Mouse (Mus musculus) forebrain, embryonic 13.5 days (tissue): ENCODE results near the gene Adgrv1. TPM values are rescaled to one million over a fixed set of nuclear protein-coding genes. Genes with fewer than 3 reads are reported as not detected.

Experiments used
- ATAC-seq: fragments of 200-750 bp; cut with Nextera tagmentation; 2 replicates; pipeline ENCODE4 v1.8.0; 2017
- H3K27ac ChIP-seq: fragments of 300-500 bp; sonication (generic); 2 replicates; pipeline ENCODE4 v1.5.1; 2015; ENCODE audit warnings: inconsistent platforms, mild to moderate bottlenecking, moderate library complexity
- H3K27me3 ChIP-seq: fragments of 300-500 bp; sonication (generic); 2 replicates; pipeline ENCODE4 v1.6.1; 2015; ENCODE audit warnings: mild to moderate bottlenecking, inconsistent platforms
- H3K36me3 ChIP-seq: fragments of 300-500 bp; sonication (generic); 2 replicates; pipeline ENCODE4 v1.6.1; 2015; ENCODE audit warnings: mild to moderate bottlenecking, inconsistent platforms; ENCODE audit not compliant: poor library complexity, severe bottlenecking
- H3K4me1 ChIP-seq: fragments of 300-500 bp; sonication (generic); 2 replicates; pipeline ENCODE4 v1.6.1; 2015; ENCODE audit warnings: inconsistent platforms
- H3K4me2 ChIP-seq: fragments of 300-500 bp; sonication (generic); 2 replicates; pipeline ENCODE4 v1.6.1; 2015; ENCODE audit warnings: inconsistent platforms, mild to moderate bottlenecking, moderate library complexity
- H3K4me3 ChIP-seq: fragments of 300-500 bp; sonication (generic); 2 replicates; pipeline ENCODE4 v1.5.1; 2015; ENCODE audit warnings: mild to moderate bottlenecking, inconsistent platforms
- H3K9ac ChIP-seq: fragments of 300-500 bp; sonication (generic); 2 replicates; pipeline ENCODE4 v1.6.1; 2015; ENCODE audit warnings: mild to moderate bottlenecking, inconsistent platforms
- H3K9me3 ChIP-seq: fragments of 300-500 bp; sonication (generic); replicated peaks from 2 replicates; pipeline ENCODE4 v1.6.1; 2016; ENCODE audit warnings: inconsistent platforms
- WGBS: fragments of 180-500 bp; shearing (Covaris S2); methylation state at CpG from one replicate; pipeline ENCODE4 v1.1.7; 2015; 5-methylcytosine and 5-hydroxymethylcytosine counted together
- polyA plus RNA-seq: library from polyadenylated mRNA; unstranded; fragments of >200 nt; fragmentation: Nextera tagmentation; extraction: Ambion mirVana; gene quantifications from 2 replicates; pipeline ENCODE4 v1.2.1, GENCODE M21; 2015

Adgrv1 gene
- polyA plus RNA-seq, 1 experiment from 2014 or later = 31.3 TPM

DNA sequence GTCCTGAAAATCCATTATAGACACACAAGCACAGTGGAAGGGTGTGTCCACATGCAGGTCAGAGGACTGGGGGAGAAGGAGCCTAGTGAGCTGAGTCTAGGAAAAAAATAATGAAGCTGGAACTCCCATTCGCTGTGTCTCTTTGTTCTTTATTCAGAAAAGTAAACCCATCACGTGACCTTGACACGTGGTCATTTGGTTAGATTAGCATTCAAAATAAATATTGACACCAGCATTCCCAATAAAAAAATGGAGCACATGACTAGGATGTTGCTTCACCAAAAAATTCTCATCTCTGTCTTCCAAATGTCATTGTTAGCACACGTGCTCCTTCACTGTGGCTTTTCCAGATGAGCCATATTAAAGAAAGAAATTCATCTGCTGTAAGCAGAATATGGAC lies 316.4 kb downstream of the Adgrv1 start:
- no peak overlapping the region for H3K27ac ChIP-seq
- no peak overlapping the region for H3K4me2 ChIP-seq
- H3K36me3 ChIP-seq = no peaks in the 10 kb centered on the region
- no peak overlapping the region for H3K4me3 ChIP-seq
- no peaks in the 10 kb centered on the region for H3K4me1 ChIP-seq
- ATAC-seq = no peak
- 80% methylated on average over 4 of the region's 4 CpGs for WGBS
- no peaks in the 10 kb centered on the region for H3K9me3 ChIP-seq
- no peaks in the 10 kb centered on the region for H3K27me3 ChIP-seq
- H3K9ac ChIP-seq = no peak overlapping the region

DNA sequence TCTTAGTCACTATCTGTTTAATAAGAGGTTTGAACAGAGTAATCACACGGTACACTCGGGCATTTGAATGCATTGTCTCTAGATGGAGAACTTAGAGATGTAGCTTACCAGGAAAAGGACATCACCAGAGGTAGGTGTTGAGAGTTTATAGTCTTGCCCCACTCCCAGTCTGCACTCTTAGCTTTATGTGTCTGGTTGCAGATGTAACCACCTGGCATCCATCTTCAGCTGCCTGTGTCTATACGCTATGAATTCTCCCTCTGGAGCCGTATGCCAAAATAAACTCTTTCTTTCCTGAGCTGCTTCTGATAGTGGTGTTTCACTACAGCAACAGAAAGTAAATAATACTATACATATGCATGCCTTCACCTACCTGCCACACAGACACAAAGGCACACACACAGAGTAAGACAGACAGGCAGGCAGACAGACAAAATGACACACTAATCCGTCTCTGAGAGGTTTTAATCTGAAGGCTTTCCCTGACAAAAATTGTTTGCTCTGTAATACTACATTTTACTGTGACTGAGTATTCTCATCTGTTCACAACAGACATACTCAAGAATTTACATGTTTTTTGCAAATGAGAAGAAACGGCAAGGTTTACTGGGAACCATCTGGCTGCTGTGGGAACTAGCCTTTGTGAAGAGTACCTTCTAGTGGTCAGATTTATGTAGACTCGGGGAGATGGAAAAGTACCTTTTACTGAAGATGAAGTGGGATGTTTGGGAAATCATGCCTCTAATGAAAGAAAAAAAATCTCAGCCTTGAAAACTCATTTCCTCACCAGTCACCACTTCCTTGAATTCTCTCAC lies 318.4 kb downstream of the Adgrv1 start:
- Histone ChIP-seq H3K36me3 (no peaks in the 10 kb centered on the region), H3K4me1 (no peaks in the 10 kb centered on the region), H3K9ac (no peak overlapping the region), H3K4me2 (no peak overlapping the region), H3K27ac (no peak overlapping the region), H3K27me3 (no peaks in the 10 kb centered on the region), H3K4me3 (no peak overlapping the region), H3K9me3 (no peaks in the 10 kb centered on the region)
- WGBS = 72% methylated on average over 7 of the region's 7 CpGs
- peak; percentile 73; the same call in 1 of the 2 replicates for ATAC-seq

DNA sequence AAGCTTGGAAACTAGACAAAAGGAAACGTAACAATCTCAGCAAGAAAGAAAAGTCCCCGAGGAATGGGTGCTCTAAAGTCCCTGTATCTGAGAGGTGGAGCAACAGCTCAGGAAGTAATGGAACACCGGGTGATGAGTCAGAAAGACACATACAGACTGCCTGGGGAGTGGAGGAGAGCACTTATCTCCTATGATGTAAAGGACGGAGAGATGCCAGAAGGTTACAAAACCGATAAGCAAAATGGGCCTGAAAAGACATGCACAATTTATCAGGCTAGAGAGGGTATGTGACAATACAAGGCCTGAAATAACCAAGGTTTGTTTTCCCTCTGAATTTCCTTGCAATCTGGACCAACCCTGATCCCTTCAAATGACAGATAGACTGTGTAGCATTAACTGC lies 320.8 kb downstream of the Adgrv1 start:
- 77% methylated on average over 5 of the region's 5 CpGs for WGBS

DNA sequence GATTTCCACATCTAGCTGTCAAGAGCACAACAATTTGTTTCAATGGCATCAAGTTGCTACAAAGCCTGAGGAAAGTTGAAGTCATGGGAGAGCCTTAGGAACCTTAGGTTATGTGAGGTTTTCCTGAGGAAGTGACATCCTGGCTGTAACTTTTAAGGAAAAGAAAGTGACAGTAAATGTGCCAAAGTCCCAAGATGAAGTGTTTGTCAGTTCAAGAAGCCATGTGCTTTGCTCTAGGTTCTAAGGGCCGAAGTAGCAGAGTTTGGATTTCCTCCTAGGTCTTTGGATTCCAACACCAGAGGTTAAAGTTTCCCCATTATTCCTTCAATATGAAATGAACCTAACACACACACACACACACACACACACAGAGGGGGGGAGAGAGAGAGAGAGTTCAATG lies 332.1 kb downstream of the Adgrv1 start:
- no peaks in the 10 kb centered on the region for H3K27me3 ChIP-seq
- H3K4me3 ChIP-seq = no peak overlapping the region
- no peak for ATAC-seq
- WGBS = 81% methylated on average over 1 of the region's 1 CpGs
- H3K4me2 ChIP-seq = no peak overlapping the region
- no peak overlapping the region for H3K9ac ChIP-seq
- H3K9me3 ChIP-seq = no peaks in the 10 kb centered on the region
- H3K27ac ChIP-seq = no peak overlapping the region
- H3K36me3 ChIP-seq = no peaks in the 10 kb centered on the region
- no peaks in the 10 kb centered on the region for H3K4me1 ChIP-seq

More for the DNA sequence above, 320.8 kb downstream of the Adgrv1 start:
- no peak for ATAC-seq
- Histone ChIP-seq H3K4me1 (no peaks in the 10 kb centered on the region), H3K9me3 (no peaks in the 10 kb centered on the region), H3K4me3 (no peak overlapping the region), H3K4me2 (no peak overlapping the region), H3K36me3 (no peaks in the 10 kb centered on the region), H3K9ac (no peak overlapping the region), H3K27me3 (no peaks in the 10 kb centered on the region), H3K27ac (no peak overlapping the region)

DNA sequence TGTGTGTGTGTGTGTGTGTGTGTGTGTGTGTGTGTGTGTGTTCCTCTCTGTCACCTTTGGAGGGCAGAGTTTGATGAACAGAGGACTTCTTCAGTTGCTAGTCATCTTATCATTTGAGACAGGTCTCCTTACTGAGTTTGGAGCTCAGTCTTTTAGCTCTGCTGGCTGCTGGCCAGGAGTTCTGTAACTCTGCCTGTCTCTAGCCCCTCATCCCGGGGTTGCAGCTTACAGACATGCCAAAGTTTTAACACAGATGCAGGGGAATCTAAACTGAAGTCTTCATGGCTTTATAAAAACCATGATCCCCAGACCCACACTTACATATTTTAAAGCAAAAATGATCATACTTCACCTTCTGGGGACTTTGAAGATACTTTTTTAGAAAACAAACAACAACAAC lies 338.8 kb downstream of the Adgrv1 start:
- Histone ChIP-seq H3K4me3 (no peak overlapping the region), H3K9ac (no peak overlapping the region), H3K4me2 (no peak overlapping the region), H3K27ac (no peak overlapping the region), H3K4me1 (no peaks in the 10 kb centered on the region), H3K27me3 (no peaks in the 10 kb centered on the region), H3K9me3 (no peaks in the 10 kb centered on the region), H3K36me3 (no peaks in the 10 kb centered on the region)
- WGBS = 76% methylated on average over 1 of the region's 1 CpGs
- ATAC-seq = no peak

DNA sequence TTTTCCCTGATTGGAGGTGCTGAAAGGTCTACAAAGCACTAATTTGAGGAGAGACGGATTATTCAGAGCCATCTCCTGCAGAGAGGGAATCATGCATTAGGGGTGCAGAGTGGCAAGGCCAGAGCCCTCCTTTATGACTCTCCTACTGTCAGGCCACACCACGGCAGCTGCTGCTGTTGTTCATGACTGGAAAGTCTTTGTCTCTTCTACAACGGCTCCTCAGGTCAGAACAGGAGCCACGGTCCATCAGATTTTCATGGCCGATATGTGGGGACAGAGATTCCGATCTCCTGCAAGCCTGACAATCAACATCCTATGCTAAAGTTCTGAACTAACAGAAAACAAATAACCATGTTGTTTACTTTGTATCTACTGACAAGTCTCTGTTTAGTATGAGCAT lies 350.8 kb downstream of the Adgrv1 start:
- WGBS = 81% methylated on average over 6 of the region's 6 CpGs
- ATAC-seq = no peak
- Histone ChIP-seq H3K9me3 (no peaks in the 10 kb centered on the region), H3K4me2 (no peak overlapping the region), H3K9ac (no peak overlapping the region), H3K4me1 (no peaks in the 10 kb centered on the region), H3K4me3 (no peak overlapping the region), H3K27ac (no peak overlapping the region), H3K27me3 (no peaks in the 10 kb centered on the region), H3K36me3 (peaks cover 12% of the 10 kb centered on the region)

DNA sequence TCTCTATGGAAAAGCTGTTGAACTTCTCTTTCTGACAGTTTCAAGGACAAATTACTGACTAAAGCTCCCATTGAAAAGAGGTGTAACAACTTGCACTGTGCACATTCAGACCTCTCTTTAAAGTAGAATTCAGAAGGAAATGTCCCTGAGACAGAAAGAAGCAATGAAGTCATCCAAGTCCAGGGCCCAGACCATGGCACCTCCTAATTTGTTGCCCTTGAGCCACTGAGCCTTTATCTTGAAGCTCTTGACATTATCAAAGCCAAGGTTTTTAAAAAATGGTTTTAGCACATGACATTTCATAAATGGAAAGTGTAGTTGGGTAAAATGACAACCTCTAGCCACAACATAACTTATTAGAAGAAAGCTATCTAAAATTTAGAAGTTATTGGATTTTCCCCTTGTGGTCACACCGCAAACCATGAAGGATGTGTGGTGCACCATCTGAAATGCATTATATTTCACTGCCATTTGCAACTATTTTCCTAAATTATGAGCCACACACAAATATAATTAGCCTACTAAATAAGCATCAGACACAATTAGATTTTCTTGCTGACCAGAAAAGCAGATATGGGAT lies 352.2 kb downstream of the Adgrv1 start:
- H3K4me1 ChIP-seq = no peaks in the 10 kb centered on the region
- no peaks in the 10 kb centered on the region for H3K9me3 ChIP-seq
- no peak overlapping the region for H3K4me2 ChIP-seq
- H3K4me3 ChIP-seq = no peak overlapping the region
- H3K27me3 ChIP-seq = no peaks in the 10 kb centered on the region
- no peak overlapping the region for H3K27ac ChIP-seq
- peaks cover 12% of the 10 kb centered on the region for H3K36me3 ChIP-seq
- 96% methylated on average over 1 of the region's 1 CpGs for WGBS
- H3K9ac ChIP-seq = no peak overlapping the region
- no peak for ATAC-seq

DNA sequence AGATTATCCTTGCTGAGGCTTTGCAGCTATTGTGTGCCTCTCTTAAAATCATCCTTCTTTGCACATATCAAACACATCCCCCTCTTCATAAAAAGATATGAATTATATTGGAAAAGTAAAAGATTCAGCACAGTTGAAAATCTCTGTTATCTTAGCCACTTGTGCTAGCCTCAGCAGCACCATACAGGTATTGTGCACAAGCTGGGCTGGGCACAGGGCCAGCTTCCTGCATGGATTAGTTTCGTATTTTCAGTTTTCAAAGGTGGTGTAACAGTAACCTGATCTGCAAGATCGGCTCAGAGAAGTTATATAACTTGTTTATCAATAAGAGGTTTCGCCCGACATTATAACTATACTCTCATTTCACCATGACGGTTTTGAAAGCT lies 353.6 kb downstream of the Adgrv1 start:
- no peak overlapping the region for H3K27ac ChIP-seq
- no peaks in the 10 kb centered on the region for H3K27me3 ChIP-seq
- no peaks in the 10 kb centered on the region for H3K4me1 ChIP-seq
- WGBS = 75% methylated on average over 5 of the region's 5 CpGs
- H3K4me2 ChIP-seq = no peak overlapping the region
- H3K9ac ChIP-seq = no peak overlapping the region
- no peaks in the 10 kb centered on the region for H3K9me3 ChIP-seq
- no peak for ATAC-seq
- no peak overlapping the region for H3K4me3 ChIP-seq
- peaks cover 12% of the 10 kb centered on the region for H3K36me3 ChIP-seq

DNA sequence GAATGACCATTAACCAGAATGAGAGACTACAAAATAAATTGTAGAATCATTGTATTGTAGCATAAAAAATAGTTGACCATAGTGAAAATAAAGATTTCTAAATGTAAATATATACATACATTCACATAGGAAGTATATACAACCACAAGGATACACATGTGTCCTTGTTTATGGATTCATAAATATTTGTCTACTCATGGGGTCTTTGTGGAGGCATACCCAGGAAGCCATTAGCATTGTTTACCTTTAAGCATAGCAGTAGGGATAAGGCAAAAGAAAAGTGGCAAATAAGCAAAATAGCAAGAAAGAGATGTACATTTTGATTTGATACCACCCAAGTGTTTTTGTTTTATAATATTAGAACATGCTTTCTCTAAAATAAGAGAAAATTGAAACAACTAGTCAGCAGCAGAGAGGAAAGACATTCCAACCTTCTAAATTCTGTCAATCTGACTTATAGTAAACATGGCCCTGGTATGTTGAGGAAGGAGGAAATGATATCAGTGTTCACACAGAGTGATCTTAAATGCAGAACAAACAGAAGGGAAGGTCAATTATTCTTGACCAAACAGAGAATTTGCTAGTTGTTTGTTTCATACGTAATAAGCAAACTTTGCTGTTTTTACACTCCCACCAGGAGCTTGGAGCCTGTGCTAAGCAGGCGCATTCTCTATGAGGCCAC lies 354.1 kb downstream of the Adgrv1 start:
- WGBS = 76% methylated on average over 2 of the region's 2 CpGs
- Histone ChIP-seq H3K27ac (no peak overlapping the region), H3K36me3 (peaks cover 12% of the 10 kb centered on the region), H3K4me1 (no peaks in the 10 kb centered on the region), H3K4me3 (no peak overlapping the region), H3K4me2 (no peak overlapping the region), H3K9me3 (no peaks in the 10 kb centered on the region), H3K27me3 (no peaks in the 10 kb centered on the region), H3K9ac (no peak overlapping the region)
- no peak for ATAC-seq

DNA sequence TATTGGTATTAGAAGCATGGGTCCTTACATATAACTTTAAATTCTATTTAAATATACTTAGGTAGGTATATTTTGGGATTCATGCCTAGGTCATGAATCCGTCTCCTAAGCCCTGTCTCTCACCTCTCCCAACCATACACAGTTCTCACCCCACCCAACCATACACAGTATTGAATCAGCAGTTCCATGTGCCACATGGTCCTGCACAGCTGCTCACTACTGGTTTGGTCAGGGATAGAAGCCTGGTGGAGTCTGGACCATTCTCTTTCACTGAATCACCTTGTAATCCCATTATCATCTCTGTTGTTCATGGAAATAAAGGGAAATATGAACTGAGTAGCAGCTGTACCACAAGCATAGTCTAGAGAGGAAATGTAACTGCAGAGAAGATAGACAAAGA lies 359.1 kb downstream of the Adgrv1 start:
- Histone ChIP-seq H3K9me3 (no peaks in the 10 kb centered on the region), H3K27ac (no peak overlapping the region), H3K4me1 (no peaks in the 10 kb centered on the region), H3K36me3 (no peaks in the 10 kb centered on the region), H3K9ac (no peak overlapping the region), H3K4me2 (no peak overlapping the region), H3K27me3 (no peaks in the 10 kb centered on the region), H3K4me3 (no peak overlapping the region)
- 93% methylated on average over 1 of the region's 1 CpGs for WGBS
- ATAC-seq = no peak; the same call in 1 of the 2 replicates

DNA sequence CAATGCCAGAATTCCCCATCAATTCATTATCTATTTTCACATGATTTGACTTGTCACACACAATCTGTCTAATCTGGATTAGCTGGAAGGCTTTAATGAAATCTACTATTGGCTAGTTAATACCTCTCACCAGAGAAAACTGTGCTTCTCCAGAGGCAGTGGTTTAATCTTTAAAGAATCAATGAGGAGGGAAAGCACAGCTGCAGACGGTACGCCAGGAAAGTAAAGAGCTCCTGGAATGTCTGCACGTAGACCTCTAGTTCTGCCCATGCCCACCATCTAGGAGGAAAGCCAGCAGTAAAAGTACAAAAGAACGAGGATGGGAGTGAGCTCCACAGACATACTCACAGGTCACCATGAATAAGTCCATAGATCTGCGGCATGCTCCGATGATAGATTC lies 362.6 kb downstream of the Adgrv1 start:
- Histone ChIP-seq H3K27me3 (no peaks in the 10 kb centered on the region), H3K4me2 (no peak overlapping the region), H3K9ac (no peak overlapping the region), H3K4me3 (no peak overlapping the region), H3K27ac (no peak overlapping the region), H3K4me1 (no peaks in the 10 kb centered on the region), H3K36me3 (no peaks in the 10 kb centered on the region), H3K9me3 (no peaks in the 10 kb centered on the region)
- 63% methylated on average over 6 of the region's 6 CpGs for WGBS
- no peak for ATAC-seq

DNA sequence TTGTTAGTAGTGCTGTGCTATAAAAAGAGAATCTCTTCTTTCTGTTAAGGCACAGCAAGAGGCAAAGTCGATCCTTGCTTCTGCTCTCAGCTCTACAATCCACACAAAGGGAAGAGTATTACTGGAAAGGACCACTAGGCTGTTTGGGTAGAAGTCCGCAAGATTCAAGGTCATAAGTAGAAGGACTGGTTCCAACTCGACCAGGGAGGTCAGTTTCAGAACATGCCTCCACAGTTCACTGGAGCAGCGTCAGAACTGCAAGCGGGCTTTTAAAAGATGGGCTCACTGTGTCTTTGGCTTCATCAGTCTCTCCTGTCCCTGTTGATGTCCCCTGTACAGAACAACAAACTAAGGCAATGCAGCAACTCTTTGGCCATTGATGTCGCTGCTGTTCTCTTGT lies 363.9 kb downstream of the Adgrv1 start:
- H3K4me2 ChIP-seq = no peak overlapping the region
- no peak for ATAC-seq

More for the DNA sequence above, 363.9 kb downstream of the Adgrv1 start:
- no peaks in the 10 kb centered on the region for H3K36me3 ChIP-seq
- no peaks in the 10 kb centered on the region for H3K27me3 ChIP-seq
- H3K27ac ChIP-seq = no peak overlapping the region
- H3K9me3 ChIP-seq = no peaks in the 10 kb centered on the region
- 87% methylated on average over 6 of the region's 6 CpGs for WGBS
- no peak overlapping the region for H3K4me3 ChIP-seq
- no peak overlapping the region for H3K9ac ChIP-seq
- H3K4me1 ChIP-seq = no peaks in the 10 kb centered on the region
